Mouse (Mus musculus) midbrain, embryonic 11.5 days (tissue): ENCODE data around the gene Eif3i. TPM values are rescaled to one million over a fixed set of nuclear protein-coding genes. Genes with fewer than 3 reads are reported as not detected.

Experiments
- ATAC-seq: fragments of 200-750 bp; cut with Nextera tagmentation; 2 replicates; pipeline ENCODE4 v1.8.0; 2017; ENCODE audit warnings: moderate TSS enrichment, moderate library complexity; ENCODE audit not compliant: low FRiP score
- DNase-seq: peaks from one replicate; pipeline ENCODE4 v3.0.0; 2015; ENCODE audit warnings: low spot score; ENCODE audit errors: missing footprints
- H3K27ac ChIP-seq: fragments of 300-500 bp; sonication (generic); 2 replicates; pipeline ENCODE4 v1.5.1; 2014; ENCODE audit warnings: low read depth, low read length
- H3K27me3 ChIP-seq: fragments of 300-500 bp; sonication (generic); 2 replicates; pipeline ENCODE4 v1.6.1; 2014; ENCODE audit warnings: mild to moderate bottlenecking, low read length, moderate library complexity, mixed read lengths; ENCODE audit not compliant: control insufficient read depth, insufficient read depth
- H3K36me3 ChIP-seq: fragments of 300-500 bp; sonication (generic); 2 replicates; pipeline ENCODE4 v1.6.1; 2014; ENCODE audit warnings: mild to moderate bottlenecking, low read length, moderate library complexity, mixed read lengths; ENCODE audit not compliant: control insufficient read depth, insufficient read depth
- H3K4me1 ChIP-seq: fragments of 300-500 bp; sonication (generic); 2 replicates; pipeline ENCODE4 v1.6.1; 2014; ENCODE audit warnings: low read length; ENCODE audit not compliant: control insufficient read depth, insufficient read depth
- H3K4me2 ChIP-seq: fragments of 300-500 bp; sonication (generic); 2 replicates; pipeline ENCODE4 v1.6.1; 2014; ENCODE audit warnings: mild to moderate bottlenecking, moderate library complexity
- H3K4me3 ChIP-seq: fragments of 300-500 bp; sonication (generic); 2 replicates; pipeline ENCODE4 v1.5.1; 2014; ENCODE audit warnings: low read depth, low read length
- H3K9ac ChIP-seq: fragments of 300-500 bp; sonication (generic); 2 replicates; pipeline ENCODE4 v1.6.1; 2014; ENCODE audit warnings: low read length
- H3K9me3 ChIP-seq: fragments of 300-500 bp; sonication (generic); 2 replicates; pipeline ENCODE4 v1.6.1; 2016; ENCODE audit warnings: low read length; ENCODE audit not compliant: control insufficient read depth
- WGBS: fragments of 180-500 bp; shearing (Covaris S2); extraction: QIAGEN DNeasy Blood & Tissue Kit; methylation state at CpG from one replicate; pipeline ENCODE4 v1.1.7; 2014; 5-methylcytosine and 5-hydroxymethylcytosine counted together
- polyA plus RNA-seq: library from polyadenylated mRNA; unstranded; fragments of >200 nt; fragmentation: Nextera tagmentation; extraction: Ambion mirVana; gene quantifications from 2 replicates; pipeline ENCODE4 v1.2.1, GENCODE M21; 2014

Eif3i gene
- polyA plus RNA-seq, 1 experiment from 2014 or later: 259 TPM

DNA sequence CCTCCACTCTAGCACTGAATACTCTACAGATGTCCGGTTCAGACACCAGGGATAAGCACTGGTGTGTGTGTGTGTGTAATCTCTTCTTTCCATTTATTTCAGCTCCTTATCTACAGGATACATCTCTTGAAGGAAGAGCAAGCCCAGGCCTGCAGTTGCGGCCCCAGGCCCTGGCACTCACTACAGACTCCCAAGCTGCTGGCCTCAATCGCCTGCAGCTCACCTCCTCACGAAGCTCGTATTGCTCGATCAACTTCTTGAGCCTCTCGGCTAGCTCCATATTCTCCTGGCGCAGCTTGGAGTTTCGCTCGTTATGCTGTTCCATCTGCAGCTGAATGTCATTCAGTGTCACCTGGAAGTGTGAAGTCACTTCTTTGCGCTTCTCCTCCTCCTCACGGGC lies 31.4 kb upstream of the Eif3i start:
- Histone ChIP-seq H3K27ac (no peak overlapping the region), H3K9me3 (no peaks in the 10 kb centered on the region), H3K4me2 (no peak overlapping the region), H3K36me3 (peaks cover 64% of the 10 kb centered on the region), H3K4me1 (no peaks in the 10 kb centered on the region), H3K4me3 (no peak overlapping the region), H3K9ac (no peak overlapping the region), H3K27me3 (no peaks in the 10 kb centered on the region)
- WGBS: 91% methylated on average over 12 of the region's 12 CpGs
- DNase-seq (no peak), ATAC-seq (no peak)

GRCm38 (mm10) chr4:129630944-129631343 lies 30.5 kb upstream of the Eif3i start:
- H3K9me3 ChIP-seq: no peaks in the 10 kb centered on the region
- no peaks in the 10 kb centered on the region for H3K27me3 ChIP-seq
- 94% methylated on average over 4 of the region's 4 CpGs for WGBS
- no peak overlapping the region for H3K9ac ChIP-seq
- no peak overlapping the region for H3K4me2 ChIP-seq
- H3K27ac ChIP-seq: no peak overlapping the region
- H3K4me1 ChIP-seq: no peaks in the 10 kb centered on the region
- H3K4me3 ChIP-seq: no peak overlapping the region
- DNase-seq (no peak), ATAC-seq (no peak)
- H3K36me3 ChIP-seq: peaks cover 57% of the 10 kb centered on the region

DNA sequence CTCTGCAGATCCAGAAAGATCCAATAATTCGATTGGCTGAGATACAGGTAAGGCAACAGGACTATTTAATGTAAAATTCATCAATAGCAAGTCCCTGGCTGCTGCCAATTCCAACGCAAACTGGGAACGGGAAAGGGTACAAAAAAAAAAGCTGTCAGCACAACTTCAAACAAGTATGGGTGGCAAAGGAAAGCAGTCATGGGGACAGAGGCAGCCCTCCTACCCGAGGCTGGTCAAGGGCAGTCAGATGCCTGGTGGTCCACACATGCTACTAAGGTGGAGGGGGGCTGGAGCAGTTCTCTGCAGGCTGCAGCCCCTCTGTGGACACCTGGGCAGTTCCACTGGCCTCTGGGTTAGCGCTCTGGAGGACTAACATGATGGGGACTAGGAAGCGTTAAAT lies 25.6 kb upstream of the Eif3i start:
- DNase-seq (no peak), ATAC-seq (no peak)
- H3K36me3 ChIP-seq: peaks cover 27% of the 10 kb centered on the region
- no peak overlapping the region for H3K4me3 ChIP-seq
- no peak overlapping the region for H3K9ac ChIP-seq
- H3K9me3 ChIP-seq: no peaks in the 10 kb centered on the region
- H3K27me3 ChIP-seq: no peaks in the 10 kb centered on the region
- H3K4me2 ChIP-seq: no peak overlapping the region
- WGBS: 79% methylated on average over 6 of the region's 6 CpGs
- no peak overlapping the region for H3K27ac ChIP-seq
- H3K4me1 ChIP-seq: peaks cover 24% of the 10 kb centered on the region

GRCm38 (mm10) chr4:129625496-129625895 lies 25.0 kb upstream of the Eif3i start:
- Histone ChIP-seq H3K9me3 (no peaks in the 10 kb centered on the region), H3K27ac (no peak overlapping the region), H3K27me3 (no peaks in the 10 kb centered on the region), H3K9ac (no peak overlapping the region), H3K4me1 (peaks cover 24% of the 10 kb centered on the region), H3K36me3 (peaks cover 26% of the 10 kb centered on the region), H3K4me3 (no peak overlapping the region), H3K4me2 (peak overlapping the region; percentile 64)
- ATAC-seq: 0 out of 2 replicates have a peak, but pooled peaks have one; percentile 0
- 35% methylated on average over 4 of the region's 4 CpGs for WGBS
- no peak for DNase-seq

GRCm38 (mm10) chr4:129625029-129625370 lies 24.6 kb upstream of the Eif3i start:
- Histone ChIP-seq H3K4me1 (peaks cover 24% of the 10 kb centered on the region), H3K36me3 (peaks cover 23% of the 10 kb centered on the region), H3K4me2 (peak overlapping the region; percentile 64), H3K9me3 (no peaks in the 10 kb centered on the region), H3K27ac (peak overlapping the region; percentile 78), H3K4me3 (peak overlapping the region; percentile 51), H3K27me3 (no peaks in the 10 kb centered on the region), H3K9ac (peak overlapping the region; percentile 70)
- under 1% methylated on average over 6 of the region's 6 CpGs for WGBS
- DNase-seq (peak; percentile 94), ATAC-seq (peak; percentile 17; the same call in 1 of the 2 replicates)

DNA sequence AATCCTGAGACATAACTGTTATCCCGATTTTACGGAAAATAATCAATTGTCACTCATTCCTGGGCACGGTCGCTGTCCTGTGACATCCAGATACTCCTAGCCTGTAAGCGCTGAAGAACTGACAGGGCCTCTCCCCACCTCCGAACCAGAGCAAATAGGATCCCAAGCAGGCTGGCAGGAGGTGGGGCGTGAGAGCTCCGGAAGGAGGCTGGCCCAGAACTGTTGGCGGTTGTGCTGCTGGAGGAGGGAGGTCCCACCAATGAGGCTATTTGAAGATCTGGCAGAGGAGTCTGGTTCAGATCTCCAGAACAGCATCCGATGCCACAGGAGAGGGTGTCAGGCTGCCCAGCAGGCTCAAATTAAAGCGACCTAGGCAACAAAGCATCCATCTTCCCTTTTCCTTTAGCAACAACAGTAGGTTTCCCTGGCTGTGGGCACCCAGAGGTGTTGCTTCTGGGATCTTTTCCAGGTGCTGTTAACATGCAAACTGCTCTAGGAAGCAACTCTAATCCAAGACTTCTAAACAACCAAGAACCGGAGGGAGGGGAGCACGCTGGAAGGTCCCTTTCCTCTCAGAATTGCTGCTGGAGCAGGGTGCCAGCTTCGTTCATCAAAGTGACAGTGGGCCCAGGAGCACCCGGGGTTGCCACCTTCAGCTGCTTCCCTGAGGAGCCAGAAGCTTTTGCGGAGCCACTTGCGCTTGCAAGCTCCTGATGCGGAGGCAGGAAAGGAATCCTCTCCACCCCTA lies 24.0 kb upstream of the Eif3i start:
- peak overlapping the region; percentile 70 for H3K9ac ChIP-seq
- H3K27ac ChIP-seq: peak overlapping the region; percentile 78
- peak overlapping the region; percentile 51 for H3K4me3 ChIP-seq
- peak overlapping the region; percentile 64 for H3K4me2 ChIP-seq
- H3K36me3 ChIP-seq: peaks cover 20% of the 10 kb centered on the region
- no peaks in the 10 kb centered on the region for H3K27me3 ChIP-seq
- H3K4me1 ChIP-seq: peaks cover 24% of the 10 kb centered on the region
- DNase-seq (peak; percentile 95), ATAC-seq (peak; percentile 87)
- 1% methylated on average over 18 of the region's 18 CpGs for WGBS
- H3K9me3 ChIP-seq: no peaks in the 10 kb centered on the region

DNA sequence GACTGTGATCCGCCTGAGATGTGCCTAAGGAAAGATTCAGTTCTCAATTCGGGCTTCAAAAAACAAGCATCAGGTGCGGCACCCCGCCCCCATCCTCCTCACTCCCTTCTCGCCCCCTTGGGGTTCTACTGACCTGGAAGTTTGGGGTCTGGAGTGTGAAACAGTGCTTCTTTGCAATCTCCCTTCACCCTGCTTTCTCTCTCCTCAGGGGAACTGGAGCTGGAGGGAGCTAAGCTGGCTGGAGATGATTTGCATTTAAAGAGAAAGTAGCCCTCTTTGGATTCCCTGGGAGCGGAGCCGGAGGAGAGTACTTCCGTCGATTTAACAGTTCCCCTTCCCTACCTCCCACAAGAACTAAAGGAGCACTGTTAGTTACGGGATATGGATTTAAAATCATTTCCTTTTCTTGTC lies 23.2 kb upstream of the Eif3i start, which contains the start of gene Ccdc28b:
TSS of gene Ccdc28b (minus strand) at position 267 of the 411 bp plus-strand sequence.
- Histone ChIP-seq H3K9me3 (no peaks in the 10 kb centered on the region), H3K4me1 (peaks cover 27% of the 10 kb centered on the region), H3K27ac (peak within 1 kb of the TSS; percentile 78), H3K4me3 (peak within 1 kb of the TSS; percentile 51), H3K36me3 (peaks cover 12% of the 10 kb centered on the region), H3K9ac (peak within 1 kb of the TSS; percentile 70), H3K27me3 (no peaks in the 10 kb centered on the region), H3K4me2 (peak within 1 kb of the TSS; percentile 64)
- WGBS: 0% methylated on average over 10 of the region's 10 CpGs
- ATAC-seq (peak; percentile 17; the same call in 1 of the 2 replicates), DNase-seq (peak; percentile 95)

DNA sequence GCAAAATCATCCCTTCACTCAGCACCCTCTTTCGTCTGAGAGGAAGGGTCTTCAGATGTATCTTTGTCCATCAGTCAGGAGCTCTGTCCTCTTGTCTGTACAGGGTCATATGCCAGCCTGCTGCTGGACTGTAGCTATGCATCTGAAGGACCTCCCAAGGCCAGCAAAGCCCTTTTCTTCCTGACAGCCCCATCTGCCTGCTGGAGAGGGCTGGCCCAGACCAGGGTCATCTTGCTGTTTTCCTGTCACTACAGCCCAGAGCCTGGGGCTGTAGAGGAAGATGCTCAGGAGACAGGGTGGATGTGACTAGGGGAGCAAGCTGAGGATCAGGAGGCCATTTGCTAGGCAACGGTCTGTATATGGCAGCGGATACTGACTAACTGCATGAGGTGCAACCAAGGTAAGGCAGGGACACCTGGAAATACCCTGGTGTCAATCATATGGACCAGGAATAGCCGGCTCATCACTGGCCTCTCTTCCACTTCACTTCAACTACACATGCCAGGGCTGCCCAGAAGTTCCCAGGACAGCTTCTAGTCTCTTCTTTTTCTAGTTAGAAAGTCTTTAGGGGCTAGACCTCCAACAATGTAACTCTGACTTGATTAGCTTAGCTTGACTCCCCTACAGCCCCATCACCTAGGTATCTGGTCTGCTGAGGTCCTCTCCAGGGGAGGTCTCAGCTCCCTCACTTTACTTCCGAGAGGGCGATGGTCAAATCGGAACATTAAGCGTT lies 22.5 kb upstream of the Eif3i start:
- Histone ChIP-seq H3K9ac (peak overlapping the region; percentile 70), H3K27ac (peak overlapping the region; percentile 78), H3K36me3 (peaks cover 6% of the 10 kb centered on the region), H3K4me3 (peak overlapping the region; percentile 51), H3K27me3 (no peaks in the 10 kb centered on the region), H3K4me1 (peaks cover 32% of the 10 kb centered on the region), H3K9me3 (no peaks in the 10 kb centered on the region), H3K4me2 (peak overlapping the region; percentile 64)
- WGBS: 20% methylated on average over 8 of the region's 8 CpGs
- no peak for DNase-seq
- ATAC-seq: no peak
